Mouse (Mus musculus) left cerebral cortex, postnatal 25 days (tissue): ENCODE data around the gene Abhd17b. TPM values are rescaled to one million over a fixed set of nuclear protein-coding genes. Genes with fewer than 3 reads are reported as not detected.
"Not testable (repeated sequence)": the region's sequence is repeated elsewhere in the genome, so short reads cannot be mapped to it uniquely, and the experiment has no call there.

Source experiments
- DNase-seq, 2 experiments: peaks; one replicate each; pipeline ENCODE4 v3.0.0; 2022; ENCODE audit warnings: low spot score in 2 of 2, mixed read lengths in 1 of 2
- intact Hi-C: fragments of 180-260 bp; cut with DNase I; formaldehyde crosslinking; loops from one replicate; pipeline ENCODE4 v1.15.1; 2025
- total RNA-seq, 2 experiments: library from RNA; stranded (reverse); gene quantifications; 2 replicates each; pipeline ENCODE4 v1.2.3; 2021

Abhd17b gene
- 10 to 100 TPM; 47.3 to 50.1 TPM for total RNA-seq

DNA sequence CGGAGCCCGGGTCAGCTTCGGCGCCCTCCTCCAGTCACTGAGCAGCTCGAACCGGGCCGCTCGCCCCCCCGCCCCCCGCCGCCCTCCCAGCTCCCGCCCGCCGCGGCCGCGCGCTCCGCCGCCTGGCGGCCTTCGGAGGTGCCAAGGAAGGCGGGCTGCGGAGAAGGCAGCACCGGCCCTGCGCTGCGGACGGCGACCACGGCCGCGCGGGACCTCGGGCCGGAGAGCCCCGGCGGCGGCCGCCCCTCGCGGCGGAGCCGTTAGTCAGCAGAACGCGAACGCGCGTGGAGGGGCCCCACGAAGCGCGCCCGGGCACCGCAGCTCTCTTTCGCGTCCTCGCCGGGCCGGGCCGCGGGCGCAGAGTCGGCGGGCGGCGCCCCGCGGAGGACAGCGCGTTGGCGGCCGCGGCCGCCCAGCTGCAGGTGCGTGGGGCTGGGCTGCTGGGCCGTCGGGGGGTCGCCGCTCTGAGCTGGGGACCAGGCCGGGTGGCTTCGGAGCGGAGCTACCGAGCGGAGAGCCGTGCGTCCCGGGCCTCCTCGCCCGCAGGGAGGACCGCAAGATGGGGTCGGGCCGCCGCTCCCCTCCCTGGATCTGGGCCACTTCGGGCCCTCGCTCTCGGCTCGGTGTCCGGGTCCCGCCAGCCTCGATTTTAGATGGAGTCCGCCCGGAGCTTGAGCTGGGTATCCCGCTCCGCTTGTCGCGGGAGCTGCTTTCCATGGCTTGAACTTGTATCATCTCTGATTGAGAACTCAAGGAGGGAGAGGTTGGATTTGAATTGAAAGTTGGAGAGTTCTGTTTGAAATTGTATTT, at the start of gene Abhd17b:
Gene Abhd17b, plus strand, starts transcription at position 14 of the 810 bp plus-strand sequence.
- intact Hi-C loops: loop anchor here (2.0 to 5.0 kb wide), 3 partner anchors 83 to 281 kb away; no protein-coding TSS in a partner anchor
- peak; percentile 24 to 50 for DNase-seq

DNA sequence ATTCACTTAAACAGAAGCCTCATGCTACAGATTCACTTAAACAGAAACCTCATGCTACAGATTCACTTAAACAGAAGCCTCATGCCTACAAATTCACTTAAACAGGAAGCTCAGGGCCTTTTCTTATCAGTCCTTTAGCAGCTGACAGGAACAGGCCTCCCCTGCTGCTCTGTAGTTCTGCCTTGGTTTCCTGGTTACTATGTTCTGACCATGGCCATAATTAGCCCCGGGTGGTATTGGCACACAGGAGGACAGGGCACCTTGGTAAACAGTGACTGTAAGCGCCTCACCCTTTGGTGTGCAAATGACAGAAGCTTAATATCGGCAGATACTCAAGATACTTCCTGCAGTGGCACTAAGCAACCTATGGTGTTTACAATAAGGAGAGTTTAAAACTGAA, 49.1 kb upstream of the Abhd17b start:
- intact Hi-C loops: no loop called here
- no peak for DNase-seq

DNA sequence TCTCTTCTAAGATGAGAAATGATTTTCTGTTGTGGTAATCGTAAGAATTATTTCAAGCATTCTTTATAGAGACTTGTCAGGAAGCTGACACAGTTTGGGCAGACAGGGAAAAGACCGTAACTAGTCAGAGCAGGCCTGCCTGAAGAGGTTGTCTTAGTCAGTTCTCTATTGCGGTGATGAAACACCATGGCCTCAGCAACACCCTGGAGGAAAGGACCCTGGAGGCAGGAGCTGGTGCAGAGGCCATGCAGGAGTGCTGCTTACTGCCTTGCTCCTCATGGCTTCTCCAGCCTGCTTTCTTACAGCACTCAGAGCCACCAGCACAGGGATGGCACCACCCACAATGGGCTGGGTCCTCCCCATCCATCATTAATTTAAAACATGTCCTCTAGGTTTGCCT, 47.7 kb upstream of the Abhd17b start:
- intact Hi-C loops: no loop called here
- no peak for DNase-seq

- peak in 1 of 2 experiments; percentile 19 for DNase-seq
These were observed 42.7 kb upstream of the Abhd17b start for GRCm38 (mm10) chr19:21610240-21610639.

DNA sequence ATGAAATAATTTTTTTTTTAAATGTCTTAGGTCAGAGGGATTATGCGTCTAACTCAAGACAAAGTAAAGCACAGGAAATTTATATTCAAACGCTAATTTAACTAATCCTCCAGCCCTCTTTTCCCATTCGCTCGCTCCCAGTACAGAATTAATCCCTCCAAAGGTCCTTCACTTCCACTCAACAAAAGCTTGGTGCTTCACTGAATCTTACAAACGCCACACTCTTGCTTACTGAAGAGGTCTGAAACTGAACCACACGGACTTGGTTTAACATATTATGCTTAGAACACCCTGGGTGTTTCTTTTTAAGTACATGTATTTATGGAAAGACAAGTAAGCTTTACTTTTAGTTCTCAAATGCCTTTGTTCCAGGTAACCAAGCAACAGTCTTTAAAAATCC, 41.7 kb upstream of the Abhd17b start:
- no peak for DNase-seq
- intact Hi-C loops: no loop called here

More at GRCm38 (mm10) chr19:21610240-21610639, 42.7 kb upstream of the Abhd17b start:
- intact Hi-C loops: no loop called here

DNA sequence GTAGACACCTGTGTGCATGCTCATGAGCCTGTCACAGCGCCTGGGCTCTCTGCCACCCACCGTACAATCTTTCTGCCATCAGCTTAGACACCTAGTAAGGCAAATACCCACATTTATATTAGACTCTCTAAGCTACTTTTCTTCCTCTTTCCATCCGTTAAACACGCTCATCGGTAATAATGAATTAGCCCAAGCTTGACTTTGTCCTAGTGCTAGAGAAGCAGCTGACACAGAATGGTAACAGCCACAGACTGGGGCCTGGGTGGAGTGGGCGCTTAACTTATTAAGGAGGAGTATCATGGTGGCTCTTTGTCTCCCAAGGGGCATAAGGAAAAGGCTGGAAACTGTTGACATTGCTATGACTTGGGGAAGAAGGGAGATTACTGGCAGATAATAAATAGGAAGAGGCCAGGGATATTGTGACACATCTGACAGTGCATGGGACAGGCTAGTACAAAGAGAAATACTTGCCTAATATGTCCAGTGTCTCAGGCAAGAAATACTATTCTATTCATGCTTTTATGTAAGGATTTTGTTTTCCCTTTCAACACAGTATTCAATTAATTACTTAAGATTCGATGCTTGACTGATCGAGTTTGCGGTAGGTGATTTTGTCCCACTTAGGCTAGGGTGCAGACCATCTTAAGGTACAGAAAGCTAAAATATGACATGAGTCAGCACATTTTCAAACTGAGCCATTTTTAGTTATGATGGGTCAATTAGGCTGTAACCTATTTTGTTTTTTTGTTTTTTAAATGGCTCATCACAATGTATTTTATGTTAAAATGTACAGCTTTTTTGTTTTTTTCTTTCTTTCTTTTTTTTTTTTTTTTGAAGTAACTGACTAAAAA, 41.0 kb upstream of the Abhd17b start:
- DNase-seq: no peak
- intact Hi-C loops: no loop called here

- no peak for DNase-seq
- intact Hi-C loops: no loop called here
These were observed 37.2 kb upstream of the Abhd17b start for GRCm38 (mm10) chr19:21615801-21616200.

- DNase-seq: no peak
- intact Hi-C loops: no loop called here
These were observed 29.4 kb upstream of the Abhd17b start for GRCm38 (mm10) chr19:21623410-21624147.

DNA sequence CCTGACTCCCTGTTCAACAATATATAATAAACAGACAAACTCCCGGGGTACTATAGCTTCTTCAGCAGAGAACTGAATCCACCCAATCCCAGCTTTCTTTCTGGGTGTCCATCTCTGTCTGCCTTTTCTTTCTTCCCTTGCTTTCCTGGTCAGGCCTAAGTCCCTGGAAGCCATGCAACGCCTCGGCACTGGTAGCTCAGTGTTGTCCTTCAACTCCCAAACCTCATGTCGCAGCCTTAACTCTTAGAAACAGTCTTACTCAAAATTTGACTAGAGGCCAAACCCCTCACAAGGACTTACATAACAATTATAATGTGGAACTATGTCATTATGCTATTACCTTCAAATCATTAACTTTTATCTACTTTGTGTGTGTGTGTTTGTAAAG, 28.8 kb upstream of the Abhd17b start:
- no peak for DNase-seq
- intact Hi-C loops: no loop called here

DNA sequence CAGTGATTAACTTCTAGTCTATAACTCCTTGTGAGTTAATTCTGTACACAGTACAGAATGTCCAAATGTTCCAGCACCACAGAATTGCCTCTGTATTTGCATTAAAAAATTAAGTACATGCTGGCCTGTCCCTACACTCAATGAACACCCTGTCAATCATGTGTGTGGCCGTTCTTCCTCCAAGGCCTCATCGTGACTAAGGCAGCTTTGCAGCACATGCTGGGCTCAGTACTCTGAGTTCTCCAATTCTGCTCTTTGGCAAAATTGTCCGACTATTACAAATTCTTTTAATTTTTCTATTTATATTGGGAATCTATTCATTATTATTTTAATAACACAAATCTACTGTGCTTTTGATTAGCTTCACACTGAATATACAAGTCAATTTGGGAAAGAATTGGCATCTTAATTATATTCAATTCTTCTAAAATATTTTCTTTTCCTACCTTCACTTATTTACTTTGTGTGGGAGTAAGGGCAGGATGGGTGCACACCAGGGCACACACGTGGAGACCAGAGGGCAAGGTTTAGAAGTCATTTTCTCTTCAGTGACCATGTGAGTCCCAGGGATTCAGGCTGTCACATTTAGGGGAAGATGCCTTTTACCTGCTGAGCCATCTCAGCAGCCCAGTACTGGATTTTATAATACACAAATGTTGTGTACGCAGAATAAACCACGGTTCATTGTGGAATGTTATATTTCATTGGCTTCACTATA, 26.6 kb upstream of the Abhd17b start:
- DNase-seq: no peak
- intact Hi-C loops: no loop called here

DNA sequence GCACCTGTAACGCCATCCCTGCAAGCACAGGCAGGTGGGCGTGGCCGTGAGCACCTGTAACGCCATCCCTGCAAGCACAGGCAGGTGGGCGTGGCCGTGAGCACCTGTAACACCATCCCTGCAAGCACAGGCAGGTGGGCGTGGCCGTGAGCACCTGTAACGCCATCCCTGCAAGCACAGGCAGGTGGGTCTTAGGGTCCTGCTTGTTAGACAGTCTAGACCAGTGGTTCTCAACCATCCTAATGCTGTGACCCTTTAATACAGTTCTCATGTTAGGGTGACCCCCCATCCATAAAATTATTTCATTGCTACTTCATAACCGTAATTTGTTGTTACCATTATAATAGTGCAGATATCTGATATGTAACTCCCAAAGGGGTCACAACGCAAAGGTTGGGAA, 24.5 kb upstream of the Abhd17b start:
- DNase-seq, intact Hi-C loops: not testable (repeated sequence)

DNA sequence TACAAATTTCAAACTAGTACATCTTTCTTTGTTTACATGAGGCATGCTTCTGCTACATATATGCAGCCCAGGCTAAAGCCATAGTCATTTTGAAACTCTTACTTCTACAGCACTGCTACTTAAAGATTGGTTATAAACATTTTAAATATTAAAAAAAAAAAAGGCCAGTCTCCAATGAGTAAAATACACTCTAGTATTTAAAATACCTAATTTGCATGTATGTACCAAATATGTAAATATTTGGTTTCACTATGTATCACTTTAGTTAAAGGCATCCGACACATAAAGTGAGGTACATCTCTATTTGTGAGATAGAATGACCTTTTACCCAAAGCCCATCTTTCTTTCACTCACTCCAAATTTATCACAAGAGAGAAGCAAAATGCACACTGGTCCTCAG, 24.0 kb upstream of the Abhd17b start:
- DNase-seq: no peak
- intact Hi-C loops: no loop called here

- DNase-seq: peak in 1 of 2 experiments; percentile 17
- intact Hi-C loops: no loop called here
These were observed 23.5 kb upstream of the Abhd17b start for GRCm38 (mm10) chr19:21629501-21629900.

DNA sequence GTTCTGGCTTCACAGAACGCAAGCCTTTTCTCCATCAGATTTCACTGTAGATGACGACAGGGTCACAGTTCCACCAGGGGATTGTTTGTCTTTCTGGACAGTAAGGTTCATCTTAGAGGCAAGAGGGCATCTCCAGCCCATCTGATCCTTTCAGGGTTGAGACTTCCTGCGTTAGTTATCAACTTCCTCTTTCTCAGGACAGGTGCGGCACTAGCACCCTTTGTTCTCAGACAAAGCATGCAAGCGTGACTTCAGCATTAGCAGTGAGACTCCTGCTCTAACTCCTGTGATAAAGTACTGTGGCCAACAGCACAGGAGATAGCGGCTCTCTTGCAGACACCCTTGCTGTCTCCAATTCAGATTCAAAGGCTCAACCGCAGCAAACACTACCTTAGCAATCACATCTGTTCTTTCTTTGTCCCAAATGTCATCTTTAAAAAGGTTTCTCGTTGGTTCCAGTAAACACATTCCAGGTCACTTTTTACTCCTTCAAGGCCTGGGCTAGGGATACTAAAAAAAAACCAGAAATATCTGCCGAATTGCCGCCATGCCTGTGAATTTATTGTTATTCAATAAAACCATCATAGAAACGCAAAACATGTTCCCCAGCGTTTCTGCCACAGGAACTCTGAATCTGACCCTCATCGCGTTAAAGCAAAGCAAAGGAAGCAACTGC, 22.2 kb upstream of the Abhd17b start:
- intact Hi-C loops: no loop called here

GRCm38 (mm10) chr19:21635406-21635805, 17.6 kb upstream of the Abhd17b start:
- DNase-seq: no peak
- intact Hi-C loops: no loop called here

More for the DNA sequence above, 22.2 kb upstream of the Abhd17b start:
- DNase-seq: no peak

- intact Hi-C loops: no loop called here
- DNase-seq: no peak
These were observed 16.1 kb upstream of the Abhd17b start for GRCm38 (mm10) chr19:21636907-21637306.

GRCm38 (mm10) chr19:21637672-21638071, 15.3 kb upstream of the Abhd17b start:
- no peak for DNase-seq
- intact Hi-C loops: no loop called here

DNA sequence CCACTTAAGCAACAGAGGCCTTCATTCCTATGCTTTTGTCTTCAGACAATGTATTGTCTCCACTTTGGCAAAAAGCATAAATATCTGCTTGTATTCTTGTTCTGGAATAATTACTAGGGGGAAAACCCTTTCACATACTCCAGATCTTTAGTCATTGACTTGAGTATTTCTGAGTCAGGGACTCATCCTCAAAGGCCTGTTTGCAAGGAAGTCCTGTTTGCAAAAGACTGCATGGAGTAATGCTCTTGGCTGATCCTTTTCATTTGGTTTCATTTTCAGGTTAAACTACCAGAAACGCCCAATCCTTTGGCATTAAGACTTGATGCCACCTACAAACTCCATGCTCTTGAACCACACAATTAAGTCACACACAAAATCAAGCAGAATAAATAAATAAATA, 9.1 kb upstream of the Abhd17b start:
- intact Hi-C loops: no loop called here
- no peak for DNase-seq

DNA sequence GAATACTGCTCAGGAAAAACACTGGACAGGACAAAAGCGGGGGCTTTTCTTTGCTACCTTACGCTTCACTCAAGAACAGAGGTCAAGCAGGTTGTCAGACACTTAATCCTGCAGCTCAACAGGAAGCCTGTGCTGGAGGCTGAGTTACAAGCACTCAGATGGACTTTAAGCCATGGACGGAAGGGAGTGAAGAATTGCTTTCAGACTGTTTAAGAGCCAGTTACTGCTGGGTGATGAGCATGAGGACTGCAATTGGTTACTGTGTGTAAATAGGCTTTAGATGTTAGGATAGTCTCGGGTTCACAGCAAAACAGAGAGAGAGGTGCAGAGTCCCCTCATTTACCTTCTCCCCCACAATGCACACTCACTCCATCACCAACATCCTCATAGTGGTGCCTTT, 7.7 kb upstream of the Abhd17b start:
- no peak for DNase-seq
- intact Hi-C loops: no loop called here
